Mouse (Mus musculus) ES-E14 (cell line): ENCODE measurements at regions not wholly inside any gene's neighbourhood (a gene's known extent, or its start where the extent isn't known, plus 50 kb on each side); places are given as distances from the start of the nearest gene placed in this dataset.

Experiments
- CHD2 ChIP-seq: IDR thresholded peaks from 2 replicates; pipeline ENCODE4 v1.6.1; 2014; ENCODE audit warnings: mild to moderate bottlenecking, low read depth, low read length, inconsistent platforms
- ZC3H11A ChIP-seq: IDR thresholded peaks from 2 replicates; pipeline ENCODE4 v1.6.1; 2012; ENCODE audit warnings: low read depth, mild to moderate bottlenecking, inconsistent platforms, low read length, borderline replicate concordance

DNA sequence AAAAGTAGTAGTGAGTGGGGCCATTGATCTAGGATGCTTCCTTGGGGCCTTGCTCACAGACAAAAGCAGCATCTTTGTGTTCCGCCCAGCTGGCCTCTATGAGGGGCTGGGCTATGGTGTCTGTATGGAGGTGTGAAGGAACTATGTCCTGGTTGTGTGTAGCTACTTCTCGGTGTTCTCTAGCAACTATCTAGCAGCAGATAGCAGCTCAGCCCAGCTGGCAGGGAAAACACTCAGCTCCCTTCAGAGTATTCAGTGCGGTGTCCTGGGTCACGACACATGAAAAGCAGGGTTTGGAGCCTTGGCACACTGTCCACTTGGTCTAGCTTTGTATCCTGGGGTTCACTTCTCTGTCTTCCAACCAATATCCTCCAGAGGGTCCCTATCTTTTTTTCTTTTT, 173.6 kb downstream of the Eipr1 start:
- TF ChIP-seq ZC3H11A: no peak
- no peak for TF ChIP-seq CHD2
